In the genomic region with DNA sequence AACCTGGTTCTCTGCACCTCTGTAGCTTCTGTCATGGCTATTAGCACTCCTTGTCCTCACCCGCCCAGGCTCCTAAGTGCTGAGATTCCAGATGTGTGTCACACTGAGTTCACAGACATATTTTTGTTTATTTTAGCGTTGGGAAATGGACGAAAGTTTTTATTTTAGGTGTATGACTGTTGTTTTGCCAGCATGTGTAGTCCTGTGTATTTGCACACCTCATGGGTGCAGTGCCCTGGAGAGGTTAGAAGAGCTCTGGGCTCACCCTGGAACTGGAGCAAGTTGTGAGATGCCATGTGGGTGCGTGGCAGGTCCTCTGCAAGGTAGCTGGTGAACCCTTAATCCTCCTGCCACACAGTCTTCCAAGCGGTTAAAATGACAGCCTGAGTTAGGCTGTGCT, we compare ENCODE assay signal across 22 mouse cellular contexts. TPM values are rescaled to one million over a fixed set of nuclear protein-coding genes. Genes with fewer than 3 reads are reported as not detected.
DNase-seq lines count a peak whose midpoint lies in the region; ATAC-seq and TF ChIP-seq lines count a peak whose summit lies in the region.
"Had no signal": no experiment of that assay in that cellular context is flagged by ENCODE, and none has a peak within 500 bp of the region (broad histone marks: within the 10 kb centered on the region; RNA-seq: fewer than 3 reads in every experiment).

No protein-coding gene starts in this region.

- no peak overlapping the region for H3K4me3 ChIP-seq in heart, embryonic 12.5 days
- H3K4me3 ChIP-seq in lung, embryonic 15.5 days: no peak overlapping the region
- H3K4me3 ChIP-seq in E14TG2a.4 (replicated peaks; ENCODE audit: low read length): peak overlapping the region; percentile 94
- H3K4me3 ChIP-seq in intestine, postnatal 0 days (ENCODE audit: low read depth, low read length): peak overlapping the region; percentile 49
- no peak overlapping the region for H3K4me3 ChIP-seq in hindbrain, postnatal 0 days (ENCODE audit: low read length)

- H3K36me3 ChIP-seq in heart, embryonic 12.5 days: no peaks in the 10 kb centered on the region
- H3K36me3 ChIP-seq in lung, embryonic 15.5 days: no peaks in the 10 kb centered on the region
- no peaks in the 10 kb centered on the region for H3K36me3 ChIP-seq in E14TG2a.4 (ENCODE audit: insufficient read depth, low read length)
- no peaks in the 10 kb centered on the region for H3K36me3 ChIP-seq in intestine, postnatal 0 days (ENCODE audit: control insufficient read depth, insufficient read depth)
- H3K36me3 ChIP-seq in hindbrain, postnatal 0 days (ENCODE audit: insufficient read depth, low read length): no peaks in the 10 kb centered on the region
- H3K36me3 ChIP-seq: embryonic facial prominence, embryonic 15.5 days; forebrain, embryonic 12.5 days; hindbrain, embryonic 12.5 days; neural tube, embryonic 13.5 days had no signal

- TF ChIP-seq CTCF in E14TG2a.4 (conservative IDR thresholded peaks at IDR 0.05; ENCODE audit: low read length): no peak
- TF ChIP-seq CTCF in intestine, postnatal 0 days (IDR thresholded peaks at IDR 0.05; ENCODE audit: low read depth): no peak
- no peak for TF ChIP-seq CTCF in hindbrain, postnatal 0 days (IDR thresholded peaks at IDR 0.05; ENCODE audit: low read depth)

- no peaks in the 10 kb centered on the region for H3K9me3 ChIP-seq in heart, embryonic 12.5 days (replicated peaks)
- H3K9me3 ChIP-seq in lung, embryonic 15.5 days: no peaks in the 10 kb centered on the region
- H3K9me3 ChIP-seq in E14TG2a.4 (ENCODE audit: low read length): no peaks in the 10 kb centered on the region
- H3K9me3 ChIP-seq in intestine, postnatal 0 days (ENCODE audit: control insufficient read depth): no peaks in the 10 kb centered on the region
- H3K9me3 ChIP-seq in hindbrain, postnatal 0 days (ENCODE audit: low read length): no peaks in the 10 kb centered on the region
- H3K9me3 ChIP-seq: embryonic facial prominence, embryonic 15.5 days; forebrain, embryonic 12.5 days; hindbrain, embryonic 12.5 days; neural tube, embryonic 13.5 days had no signal

- H3K4me2 ChIP-seq in heart, embryonic 12.5 days: 0 out of 2 replicates have a peak overlapping the region, but pooled peaks have one; percentile 68
- H3K4me2 ChIP-seq in lung, embryonic 15.5 days: peak overlapping the region; percentile 53
- peak overlapping the region; percentile 72 for H3K4me2 ChIP-seq in intestine, postnatal 0 days (replicated peaks; ENCODE audit: low read depth)
- no peak overlapping the region for H3K4me2 ChIP-seq in hindbrain, postnatal 0 days (ENCODE audit: low read depth, low read length)

- no peak overlapping the region for H3K9ac ChIP-seq in heart, embryonic 12.5 days
- H3K9ac ChIP-seq in lung, embryonic 15.5 days: no peak overlapping the region
- H3K9ac ChIP-seq in intestine, postnatal 0 days (ENCODE audit: low read depth, low read length): no peak overlapping the region
- H3K9ac ChIP-seq in hindbrain, postnatal 0 days (replicated peaks; ENCODE audit: low read length): no peak overlapping the region
- H3K9ac ChIP-seq: embryonic facial prominence, embryonic 15.5 days; forebrain, embryonic 12.5 days; hindbrain, embryonic 12.5 days; neural tube, embryonic 13.5 days had no signal

- no peak for ATAC-seq in heart, embryonic 12.5 days (ENCODE audit: insufficient number of reproducible peaks, low FRiP score)
- ATAC-seq in lung, embryonic 15.5 days (ENCODE audit: borderline replicate concordance, extremely low read depth, low FRiP score, low TSS enrichment): no peak
- no peak for ATAC-seq in intestine, postnatal 0 days
- no peak for ATAC-seq in hindbrain, postnatal 0 days
- ATAC-seq: activated CD4-positive, CD25-positive, alpha-beta regulatory T cell, adult 4 months had no signal

- DNase-seq in heart, adult 9 months (ENCODE audit: low spot score in 2 of 2): no peak
- DNase-seq in lung, postnatal 25 days (ENCODE audit: low spot score): no peak
- no peak for DNase-seq in urinary bladder, adult 18-20 months (ENCODE audit: low spot score in 2 of 2)
- DNase-seq in hindbrain, postnatal 0 days (ENCODE audit: low spot score): no peak
- DNase-seq: adrenal gland, postnatal 25 days; B cell, adult 2 months; cerebellum, adult 8-10 months; kidney, adult 11 months; liver; lung, postnatal 10 days; right cerebral cortex, postnatal 14 days; thymus, adult 2 months had no signal

- 31% methylated on average over 5 of the region's 5 CpGs for WGBS in heart, embryonic 12.5 days
- 26% methylated on average over 5 of the region's 5 CpGs for WGBS in lung, embryonic 15.5 days
- 27% methylated on average over 5 of the region's 5 CpGs for WGBS in intestine, postnatal 0 days
- 44% methylated on average over 5 of the region's 5 CpGs for WGBS in hindbrain, postnatal 0 days

- H3K4me1 ChIP-seq in heart, embryonic 12.5 days (replicated peaks): peaks cover 7% of the 10 kb centered on the region; the same call in 1 of the 2 replicates
- no peaks in the 10 kb centered on the region for H3K4me1 ChIP-seq in lung, embryonic 15.5 days
- peaks cover 67% of the 10 kb centered on the region for H3K4me1 ChIP-seq in E14TG2a.4 (replicated peaks; ENCODE audit: low read depth, low read length)
- H3K4me1 ChIP-seq in intestine, postnatal 0 days (replicated peaks; ENCODE audit: control insufficient read depth, insufficient read depth, low read length): peaks cover 3% of the 10 kb centered on the region; the same call in 1 of the 2 replicates
- no peaks in the 10 kb centered on the region for H3K4me1 ChIP-seq in hindbrain, postnatal 0 days (ENCODE audit: insufficient read depth, low read length)

- H3K27ac ChIP-seq in heart, embryonic 12.5 days (ENCODE audit: poor library complexity, severe bottlenecking): no peak overlapping the region
- H3K27ac ChIP-seq in lung, embryonic 15.5 days: no peak overlapping the region
- no peak overlapping the region for H3K27ac ChIP-seq in intestine, postnatal 0 days (ENCODE audit: low read depth, low read length)
- H3K27ac ChIP-seq in hindbrain, postnatal 0 days: no peak overlapping the region
- H3K27ac ChIP-seq: embryonic facial prominence, embryonic 15.5 days; forebrain, embryonic 12.5 days; hindbrain, embryonic 12.5 days; neural tube, embryonic 13.5 days had no signal

- H3K27me3 ChIP-seq in heart, embryonic 12.5 days (replicated peaks): peaks cover 87% of the 10 kb centered on the region
- H3K27me3 ChIP-seq in lung, embryonic 15.5 days: peaks cover 59% of the 10 kb centered on the region
- H3K27me3 ChIP-seq in E14TG2a.4 (ENCODE audit: insufficient read depth, low read length): no peaks in the 10 kb centered on the region; the same call in 1 of the 2 replicates
- H3K27me3 ChIP-seq in intestine, postnatal 0 days (replicated peaks; ENCODE audit: control insufficient read depth, insufficient read depth, low read length): 0 out of 2 replicates have a peak, but pooled peaks cover 5% of the 10 kb centered on the region
- peaks cover 59% of the 10 kb centered on the region for H3K27me3 ChIP-seq in hindbrain, postnatal 0 days (ENCODE audit: insufficient read depth, low read length)
- H3K27me3 ChIP-seq: Patski had no signal

RNA-seq across cellular contexts. Expression of gene Prkcz, which starts 1.3 kb away (rescaled TPM):
- polyA plus RNA-seq in heart, embryonic 12.5 days (2016; fragmentation: Nextera tagmentation; extraction: Ambion mirVana): 6.9 and 8.3 TPM in 2 replicates
- 15.8 and 16.8 TPM in 2 replicates for polyA plus RNA-seq in lung, embryonic 15.5 days (2015; fragmentation: Nextera tagmentation; extraction: Ambion mirVana)
- polyA plus RNA-seq in intestine, postnatal 0 days (2015; fragmentation: Nextera tagmentation; extraction: Ambion mirVana): 31.7 and 38.8 TPM in 2 replicates
- 85.0 and 85.1 TPM in 2 replicates for total RNA-seq in hindbrain, postnatal 0 days (2014; rRNA removed)
- 80.4 and 84.2 TPM in 2 replicates for polyA plus RNA-seq in hindbrain, postnatal 0 days (2015; fragmentation: Nextera tagmentation; extraction: Ambion mirVana)

RNA-seq across cellular contexts. Expression of gene Gabrd, which starts 35.5 kb away (rescaled TPM):
- not detected in 2 replicates for polyA plus RNA-seq in heart, embryonic 12.5 days (2016; fragmentation: Nextera tagmentation; extraction: Ambion mirVana)
- polyA plus RNA-seq in lung, embryonic 15.5 days (2015; fragmentation: Nextera tagmentation; extraction: Ambion mirVana): 0.07 TPM in 1 of 2 replicates, not detected in the other
- polyA plus RNA-seq in intestine, postnatal 0 days (2015; fragmentation: Nextera tagmentation; extraction: Ambion mirVana): 0.16 and 0.21 TPM in 2 replicates
- total RNA-seq in hindbrain, postnatal 0 days (2014; rRNA removed): 0.42 and 0.72 TPM in 2 replicates
- polyA plus RNA-seq in hindbrain, postnatal 0 days (2015; fragmentation: Nextera tagmentation; extraction: Ambion mirVana): 0.29 and 0.50 TPM in 2 replicates
- total RNA-seq: adrenal gland, postnatal 25 days had no signal
- polyA plus RNA-seq: forebrain, embryonic 12.5 days; hindbrain, embryonic 12.5 days; Patski had no signal

RNA-seq across cellular contexts. Expression of gene Cfap74, which starts 46.5 kb away (rescaled TPM):
- 0.87 and 1.3 TPM in 2 replicates for polyA plus RNA-seq in heart, embryonic 12.5 days (2016; fragmentation: Nextera tagmentation; extraction: Ambion mirVana)
- polyA plus RNA-seq in lung, embryonic 15.5 days (2015; fragmentation: Nextera tagmentation; extraction: Ambion mirVana): 1.8 and 2.1 TPM in 2 replicates
- 0.50 and 0.52 TPM in 2 replicates for polyA plus RNA-seq in intestine, postnatal 0 days (2015; fragmentation: Nextera tagmentation; extraction: Ambion mirVana)
- total RNA-seq in hindbrain, postnatal 0 days (2014; rRNA removed): 3.7 and 5.7 TPM in 2 replicates
- 5.2 and 5.5 TPM in 2 replicates for polyA plus RNA-seq in hindbrain, postnatal 0 days (2015; fragmentation: Nextera tagmentation; extraction: Ambion mirVana)

Comparison
In these comparisons a context has a peak if more than half of its experiments do, and no peak if none do; other contexts are left out.
1. H3K4me3 ChIP-seq: peak in E14TG2a.4 (single experiment) and intestine, postnatal 0 days (single experiment); none in heart, embryonic 12.5 days (single experiment), lung, embryonic 15.5 days (single experiment) and hindbrain, postnatal 0 days (single experiment).